Mouse (Mus musculus) stomach, postnatal 0 days (tissue): ENCODE results near the gene Zfp790.

Source experiments
- CTCF ChIP-seq: IDR thresholded peaks from 2 replicates; pipeline ENCODE4 v1.5.1; 2016; ENCODE audit warnings: antibody characterized with exemption, low read depth, mild to moderate bottlenecking, moderate library complexity
- EP300 ChIP-seq: optimal IDR thresholded peaks from 2 replicates; pipeline ENCODE3; 2016; ENCODE audit warnings: antibody characterized with exemption

DNA sequence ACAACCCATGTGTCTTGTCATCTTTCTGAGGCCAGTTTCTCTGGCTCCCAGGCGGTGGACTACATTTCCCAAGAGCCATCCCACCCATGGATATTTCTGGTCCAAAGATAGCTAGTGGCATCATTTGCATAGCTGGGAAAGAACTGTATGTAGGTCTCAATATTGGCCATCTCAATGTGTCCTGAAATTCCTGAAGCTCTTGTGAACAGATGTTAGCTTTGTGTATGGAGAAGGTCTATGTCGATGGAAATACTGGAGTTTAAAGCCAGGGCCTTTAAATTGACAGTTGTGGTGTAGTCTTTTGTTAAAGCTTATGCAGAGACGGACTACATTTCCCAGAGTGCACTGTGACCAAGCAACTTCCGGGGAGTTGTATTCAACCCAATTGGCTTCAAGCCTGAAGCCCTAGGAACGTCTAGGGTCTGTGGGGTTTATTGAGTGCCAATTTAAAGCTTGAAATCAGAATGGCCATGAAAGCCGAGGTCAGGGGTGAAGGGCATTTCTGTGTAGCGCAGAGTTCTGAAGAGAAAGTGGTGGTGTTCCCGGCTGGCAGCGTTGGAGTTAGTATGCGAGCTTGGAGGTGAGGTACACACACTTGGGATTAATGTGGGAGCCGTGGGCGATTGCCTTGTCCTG, 2.8 kb downstream of the Zfp790 start:
- no peak for TF ChIP-seq CTCF
- TF ChIP-seq EP300: no peak
